Mouse (Mus musculus) myocyte (in vitro differentiated cells): ENCODE measurements at regions not wholly inside any gene's neighbourhood (a gene's known extent, or its start where the extent isn't known, plus 50 kb on each side); places are given as distances from the start of the nearest gene placed in this dataset.

Experiments
- MAX ChIP-seq: IDR thresholded peaks from one replicate; pipeline ENCODE4 v1.6.1; 2011; ENCODE audit warnings: low read depth, mild to moderate bottlenecking, control low read depth
- MYOD1 ChIP-seq, 3 experiments: IDR thresholded peaks; one replicate each; pipeline ENCODE4 v1.6.1; 2011; ENCODE audit warnings: control low read depth in 2 of 3, low read depth in 2 of 3, mild to moderate bottlenecking in 2 of 3, moderate library complexity in 1 of 3; ENCODE audit not compliant: insufficient read length in 2 of 3, control insufficient read depth in 1 of 3
- POLR2A ChIP-seq: IDR thresholded peaks from one replicate; pipeline ENCODE4 v1.6.1; 2011; ENCODE audit warnings: low read depth, mild to moderate bottlenecking, control low read depth, moderate library complexity; ENCODE audit not compliant: insufficient read length
- USF1 ChIP-seq: IDR thresholded peaks from one replicate; pipeline ENCODE4 v1.6.1; 2011; ENCODE audit warnings: low read depth, mild to moderate bottlenecking, control low read depth, moderate library complexity

DNA sequence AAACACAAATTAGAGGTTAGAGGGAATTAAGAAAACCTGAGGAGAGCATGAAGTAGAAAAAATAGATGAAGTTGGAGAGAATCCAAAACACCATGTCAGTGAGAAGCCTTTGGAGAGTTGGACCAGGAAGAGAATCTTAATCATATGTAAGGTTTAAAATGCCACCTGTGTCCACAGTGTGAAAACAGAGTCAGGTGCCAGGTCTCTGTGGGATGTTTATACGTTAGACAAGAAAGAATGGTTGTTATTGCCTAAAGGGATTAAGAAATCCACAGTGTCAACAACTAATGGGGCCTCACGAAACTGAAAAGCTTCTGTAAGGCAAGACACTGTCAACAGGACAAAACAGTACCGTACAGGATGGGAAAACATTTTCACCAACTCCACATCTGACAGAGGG lies 294.7 kb upstream of the Slc35b3 start:
- TF ChIP-seq POLR2A = no peak
- TF ChIP-seq MYOD1 (IDR thresholded peaks at IDR 0.05; ENCODE audit: control insufficient read depth in 1 of 3, insufficient read length in 2 of 3, low read depth in 2 of 3) = no peak
- no peak for TF ChIP-seq MAX
- TF ChIP-seq USF1 = no peak
